Mouse (Mus musculus) neural tube, embryonic 11.5 days (tissue): Measurements from ENCODE around the gene Flcn. TPM values are rescaled to one million over a fixed set of nuclear protein-coding genes. Genes with fewer than 3 reads are reported as not detected.

ENCODE experiments used
- ATAC-seq: fragments of 200-750 bp; cut with Nextera tagmentation; 2 replicates; pipeline ENCODE4 v1.8.0; 2017; ENCODE audit warnings: moderate number of reproducible peaks, mild to moderate bottlenecking, moderate TSS enrichment, moderate library complexity; ENCODE audit not compliant: insufficient read depth, low FRiP score, low TSS enrichment
- DNase-seq: peaks from one replicate; pipeline ENCODE4 v3.0.0-alpha.2; 2015; ENCODE audit warnings: low spot score
- H3K27ac ChIP-seq: fragments of 300-500 bp; sonication (generic); 2 replicates; pipeline ENCODE4 v1.5.1; 2014; ENCODE audit warnings: low read depth, mild to moderate bottlenecking, low read length
- H3K27me3 ChIP-seq: fragments of 300-500 bp; sonication (generic); 2 replicates; pipeline ENCODE4 v1.6.1; 2014; ENCODE audit warnings: mild to moderate bottlenecking, low read length, mixed read lengths; ENCODE audit not compliant: control insufficient read depth, insufficient read depth
- H3K36me3 ChIP-seq: fragments of 300-500 bp; sonication (generic); 2 replicates; pipeline ENCODE4 v1.6.1; 2014; ENCODE audit warnings: mild to moderate bottlenecking, low read length, moderate library complexity, mixed read lengths; ENCODE audit not compliant: control insufficient read depth, insufficient read depth
- H3K4me1 ChIP-seq: fragments of 300-500 bp; sonication (generic); 2 replicates; pipeline ENCODE4 v1.6.1; 2014; ENCODE audit warnings: low read length, mixed read lengths; ENCODE audit not compliant: control insufficient read depth, insufficient read depth
- H3K4me2 ChIP-seq: fragments of 300-500 bp; sonication (generic); 2 replicates; pipeline ENCODE4 v1.6.1; 2014; ENCODE audit warnings: low read depth, mild to moderate bottlenecking, moderate library complexity
- H3K4me3 ChIP-seq: fragments of 300-500 bp; sonication (generic); 2 replicates; pipeline ENCODE4 v1.5.1; 2014; ENCODE audit warnings: low read depth, low read length
- H3K9ac ChIP-seq: fragments of 300-500 bp; sonication (generic); 2 replicates; pipeline ENCODE4 v1.6.1; 2014; ENCODE audit warnings: mild to moderate bottlenecking, low read length
- H3K9me3 ChIP-seq: fragments of 300-500 bp; sonication (generic); 2 replicates; pipeline ENCODE4 v1.6.1; 2016; ENCODE audit warnings: low read length; ENCODE audit not compliant: control insufficient read depth
- WGBS: fragments of 180-500 bp; shearing (Covaris S2); extraction: QIAGEN DNeasy Blood & Tissue Kit; methylation state at CpG from one replicate; pipeline ENCODE4 v1.1.7; 2014; 5-methylcytosine and 5-hydroxymethylcytosine counted together
- polyA plus RNA-seq: library from polyadenylated mRNA; unstranded; fragments of >200 nt; fragmentation: Nextera tagmentation; extraction: Ambion mirVana; gene quantifications from 2 replicates; pipeline ENCODE4 v1.2.1, GENCODE M21; 2014

The Flcn gene
- 30.6 and 30.9 TPM in 2 replicates for polyA plus RNA-seq

DNA sequence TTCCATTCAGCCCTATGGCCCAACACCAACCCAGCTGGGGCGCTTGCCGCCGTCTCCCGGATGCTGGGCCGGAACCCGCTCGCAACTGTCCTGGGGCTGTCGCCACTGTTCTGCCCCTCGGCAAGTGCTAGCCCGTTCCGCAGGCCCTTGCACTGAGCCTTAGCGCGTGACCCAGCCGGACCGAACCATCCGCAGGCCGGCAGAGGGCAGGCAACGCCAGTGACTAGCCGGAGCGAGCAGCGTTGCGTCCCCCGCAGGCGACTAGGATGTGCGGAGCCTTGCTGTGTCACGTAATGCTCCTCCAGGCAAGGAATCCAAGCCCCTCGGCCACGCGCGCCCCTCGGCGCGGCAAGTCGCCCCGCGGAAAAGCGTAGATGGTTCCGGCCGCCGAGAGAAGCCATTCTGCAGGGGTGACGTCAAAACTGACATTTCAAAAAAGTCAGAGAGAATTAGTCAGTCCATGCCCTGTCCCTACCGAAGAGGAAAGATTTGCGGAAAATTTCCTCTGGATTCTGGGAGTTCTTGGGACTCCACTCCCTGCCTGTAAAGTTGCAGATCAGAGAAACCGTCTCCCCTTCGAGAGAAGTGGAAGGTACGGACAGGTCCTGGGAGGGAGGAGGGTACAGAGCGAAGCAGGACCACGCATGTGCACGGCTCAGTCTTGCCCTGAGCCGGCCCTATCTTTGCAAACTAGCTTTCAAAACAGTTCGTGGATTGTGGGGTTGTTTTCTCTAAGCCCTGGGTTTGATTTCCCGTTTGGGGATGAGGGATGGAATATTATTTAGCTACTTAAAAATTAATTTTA is at the start of gene Flcn:
Flcn (minus strand) TSS at position 347 of the 805 bp plus-strand sequence.
- WGBS = under 1% methylated on average over 52 of the region's 52 CpGs
- Histone ChIP-seq H3K4me3 (peak within 1 kb of the TSS; percentile 76), H3K27ac (peak within 1 kb of the TSS; percentile 97), H3K9me3 (no peaks in the 10 kb centered on the region), H3K4me2 (peak within 1 kb of the TSS; percentile 65), H3K9ac (peak within 1 kb of the TSS; percentile 98), H3K27me3 (no peaks in the 10 kb centered on the region), H3K4me1 (peaks cover 8% of the 10 kb centered on the region; the same call in 1 of the 2 replicates), H3K36me3 (peaks cover 2% of the 10 kb centered on the region)
- ATAC-seq (peak; percentile 96), DNase-seq (peak; percentile 88)

DNA sequence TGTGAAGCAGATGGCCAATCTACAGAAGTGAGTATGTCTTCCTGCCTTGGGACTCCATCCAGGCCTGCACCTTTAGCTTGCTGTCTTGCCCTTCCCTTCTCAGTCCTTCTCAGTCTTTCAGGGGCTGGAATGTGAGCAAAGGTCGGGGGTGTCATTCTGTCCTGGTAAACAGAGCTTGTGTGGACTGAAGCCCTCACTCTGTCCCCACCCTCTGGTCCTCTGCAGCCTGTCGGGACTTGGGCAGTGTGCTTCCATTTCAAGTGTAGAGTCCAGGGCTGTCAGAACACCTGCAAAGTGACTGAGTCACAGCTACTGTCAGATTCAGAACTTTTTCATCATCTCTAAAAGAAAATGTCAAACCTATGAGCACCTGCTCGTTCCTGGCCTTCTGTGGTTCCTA is 43.0 kb upstream of the Flcn start:
- Histone ChIP-seq H3K27me3 (no peaks in the 10 kb centered on the region), H3K4me1 (no peaks in the 10 kb centered on the region), H3K36me3 (no peaks in the 10 kb centered on the region; the same call in 1 of the 2 replicates), H3K4me2 (no peak overlapping the region), H3K9ac (no peak overlapping the region), H3K27ac (no peak overlapping the region), H3K4me3 (no peak overlapping the region), H3K9me3 (no peaks in the 10 kb centered on the region)
- no peak for ATAC-seq
- DNase-seq = no peak
- 77% methylated on average over 3 of the region's 3 CpGs for WGBS

DNA sequence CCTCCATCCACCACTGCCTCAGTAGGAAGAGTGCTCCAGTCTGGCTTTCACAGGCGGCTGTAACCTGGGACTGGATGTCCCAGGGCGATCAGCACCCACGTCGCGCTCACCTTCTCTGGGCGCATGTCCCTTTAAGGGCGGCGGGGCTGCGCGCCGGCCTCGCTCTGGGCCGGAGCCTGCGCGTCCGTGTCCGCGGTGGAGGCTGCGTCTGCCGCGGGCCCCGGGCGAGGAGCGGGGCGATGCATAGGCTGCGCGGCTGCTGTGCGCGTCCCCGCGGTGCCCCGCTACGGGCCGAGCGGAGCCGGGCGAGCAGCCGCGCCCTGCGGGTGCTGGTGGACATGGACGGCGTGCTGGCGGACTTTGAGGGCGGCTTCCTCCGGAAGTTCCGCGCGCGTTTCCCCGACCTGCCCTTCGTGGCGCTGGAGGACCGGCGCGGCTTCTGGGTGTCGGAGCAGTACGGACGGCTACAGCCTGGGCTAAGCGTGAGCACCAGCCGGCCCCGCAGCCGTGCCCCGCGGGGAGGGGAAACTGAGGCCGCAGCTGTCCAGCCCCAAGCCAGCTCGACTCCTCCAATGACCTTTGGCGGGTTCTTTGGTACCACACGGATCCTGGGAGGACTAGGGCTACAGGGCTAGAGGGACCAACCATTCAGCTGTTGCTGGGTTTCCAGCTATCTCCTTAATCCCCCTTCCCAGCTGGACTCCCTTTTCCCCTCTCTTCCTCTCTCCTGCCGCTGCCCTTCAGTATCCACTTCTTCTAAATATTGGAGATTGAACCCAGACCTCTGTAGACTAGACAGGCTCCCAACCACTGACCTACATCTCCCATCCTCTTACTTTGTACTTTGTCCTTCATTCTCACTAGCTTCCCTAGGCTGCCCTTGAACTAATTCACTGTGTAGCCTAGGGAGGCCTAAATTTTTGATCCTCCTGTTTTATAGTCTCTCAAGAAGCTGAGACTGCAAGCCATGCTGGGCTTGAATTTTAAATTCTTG is 38.4 kb upstream of the Flcn start:
- Histone ChIP-seq H3K27me3 (no peaks in the 10 kb centered on the region), H3K36me3 (no peaks in the 10 kb centered on the region; the same call in 1 of the 2 replicates), H3K9me3 (no peaks in the 10 kb centered on the region), H3K4me3 (peak overlapping the region; percentile 78), H3K9ac (peak overlapping the region; percentile 91), H3K4me1 (no peaks in the 10 kb centered on the region), H3K4me2 (peak overlapping the region; percentile 78), H3K27ac (peak overlapping the region; percentile 81)
- DNase-seq (peak; percentile 81), ATAC-seq (peak; percentile 76)
- under 1% methylated on average over 53 of the region's 69 CpGs for WGBS

DNA sequence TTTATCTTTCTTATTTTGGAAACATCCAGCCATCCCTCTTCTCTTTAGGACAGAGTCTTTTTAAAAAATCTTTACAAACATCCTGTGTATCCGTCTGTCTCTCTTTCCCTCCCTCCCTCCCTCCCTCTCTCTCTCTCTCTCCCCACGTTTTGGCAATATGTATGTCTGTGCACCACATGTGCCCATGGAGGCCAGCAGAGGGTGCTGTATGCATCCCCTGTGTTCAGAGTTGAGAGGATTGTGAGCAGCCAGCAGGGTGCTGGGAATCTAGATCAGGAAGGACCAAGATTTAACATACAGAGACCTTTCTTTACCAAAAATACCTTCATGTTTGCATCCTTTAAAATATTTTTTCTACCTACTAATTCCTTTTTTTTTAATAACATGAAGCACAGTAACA is 37.3 kb upstream of the Flcn start:
- DNase-seq (peak; percentile 55), ATAC-seq (no peak)
- Histone ChIP-seq H3K4me3 (peak overlapping the region; percentile 78; the same call in 1 of the 2 replicates), H3K4me1 (no peaks in the 10 kb centered on the region), H3K9ac (no peak overlapping the region), H3K36me3 (no peaks in the 10 kb centered on the region; the same call in 1 of the 2 replicates), H3K27me3 (no peaks in the 10 kb centered on the region), H3K27ac (no peak overlapping the region), H3K9me3 (no peaks in the 10 kb centered on the region), H3K4me2 (no peak overlapping the region)
- 19% methylated on average over 2 of the region's 2 CpGs for WGBS

DNA sequence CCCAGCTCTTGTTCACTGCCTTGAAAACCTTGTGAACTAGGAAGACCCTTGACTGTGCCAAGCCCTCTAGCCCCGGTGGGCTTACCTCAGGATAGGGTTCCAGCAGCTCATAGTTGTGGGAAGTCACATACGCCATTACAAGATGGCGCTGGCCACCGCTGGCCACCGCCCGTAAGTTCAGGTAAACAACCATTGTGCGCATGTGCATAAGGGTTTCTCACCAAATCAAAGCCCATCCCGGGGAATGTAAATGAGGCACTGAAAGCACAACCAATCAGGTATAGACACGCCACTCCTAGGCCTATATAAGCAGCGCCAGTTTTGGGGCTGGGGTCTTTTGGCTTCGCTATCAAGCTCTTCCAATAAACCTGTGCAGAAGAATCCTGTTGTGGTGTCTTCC is 36.5 kb upstream of the Flcn start:
- H3K9me3 ChIP-seq = no peaks in the 10 kb centered on the region
- no peak overlapping the region for H3K4me2 ChIP-seq
- WGBS = 98% methylated on average over 11 of the region's 11 CpGs
- H3K27ac ChIP-seq = no peak overlapping the region
- no peaks in the 10 kb centered on the region for H3K27me3 ChIP-seq
- ATAC-seq (no peak), DNase-seq (no peak)
- H3K4me1 ChIP-seq = no peaks in the 10 kb centered on the region
- no peak overlapping the region for H3K9ac ChIP-seq
- no peaks in the 10 kb centered on the region; the same call in 1 of the 2 replicates for H3K36me3 ChIP-seq
- no peak overlapping the region for H3K4me3 ChIP-seq

DNA sequence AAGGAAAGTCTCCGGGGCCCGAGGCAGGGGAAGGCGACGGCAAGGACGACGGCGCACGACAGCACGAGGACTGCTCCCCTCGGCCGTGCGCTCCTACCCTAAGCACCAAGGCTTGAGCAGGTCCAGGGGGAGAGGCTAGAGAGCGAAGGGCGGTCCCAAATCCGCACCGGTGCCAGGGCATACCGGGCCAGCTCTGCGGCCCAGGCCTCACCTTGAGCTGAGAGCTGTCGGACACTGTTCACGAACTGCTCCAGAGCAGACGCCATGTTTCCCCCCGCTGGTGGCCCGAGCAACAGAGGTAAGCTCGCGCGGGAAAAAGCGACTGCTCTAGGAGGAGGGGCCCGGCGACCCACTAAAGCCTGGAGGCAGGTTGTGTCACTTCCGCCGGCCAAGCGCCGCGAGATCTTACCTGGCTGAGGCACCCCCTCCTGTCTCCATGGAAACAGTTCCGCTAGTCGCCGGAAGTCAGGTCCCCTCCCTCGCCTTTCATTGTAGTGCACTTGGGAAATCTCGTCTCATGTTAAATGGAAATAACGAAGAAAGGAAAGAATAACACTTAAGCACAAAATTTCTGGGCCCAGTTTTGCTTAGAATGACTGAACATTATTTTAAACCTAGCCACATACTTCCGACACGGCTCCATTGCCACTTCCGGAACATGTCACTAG is 29.8 kb upstream of the Flcn start, which contains the start of gene Cops3:
Cops3 (minus strand) TSS at position 380 of the 668 bp plus-strand sequence.
- H3K9me3 ChIP-seq = no peaks in the 10 kb centered on the region
- H3K4me1 ChIP-seq = peaks cover 13% of the 10 kb centered on the region; the same call in 1 of the 2 replicates
- peak within 1 kb of the TSS; percentile 64 for H3K4me2 ChIP-seq
- peaks cover 2% of the 10 kb centered on the region; the same call in 1 of the 2 replicates for H3K36me3 ChIP-seq
- peak within 1 kb of the TSS; percentile 96 for H3K9ac ChIP-seq
- H3K27ac ChIP-seq = peak within 1 kb of the TSS; percentile 92
- DNase-seq (peak; percentile 95), ATAC-seq (peak; percentile 95)
- WGBS = 1% methylated on average over 43 of the region's 43 CpGs
- H3K4me3 ChIP-seq = peak within 1 kb of the TSS; percentile 92
- H3K27me3 ChIP-seq = no peaks in the 10 kb centered on the region

DNA sequence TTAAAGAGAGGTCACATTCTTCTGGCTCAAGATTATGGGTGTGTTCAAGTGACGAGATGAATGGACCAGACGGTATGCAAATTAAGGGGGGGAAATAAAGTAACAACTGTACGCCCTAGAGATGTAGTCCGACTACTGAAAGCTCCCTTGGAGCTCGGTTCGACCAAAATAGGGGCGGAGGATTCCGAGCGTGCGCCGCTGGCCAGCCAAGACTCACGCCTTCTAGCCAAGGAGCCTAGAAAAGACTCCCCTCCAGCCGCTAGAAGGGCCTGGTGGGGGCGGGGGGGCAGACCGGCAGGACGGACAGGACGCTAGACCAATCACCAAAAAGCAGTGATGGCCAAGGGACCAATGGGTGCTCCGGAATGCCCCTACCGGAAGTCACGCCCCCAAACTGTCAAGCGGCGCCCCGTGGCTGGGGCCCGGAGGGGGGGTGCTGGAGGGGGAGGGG is 29.2 kb upstream of the Flcn start, which contains the start of gene Nt5m:
Nt5m (plus strand) TSS at position 440 of the 451 bp plus-strand sequence.
- peak; percentile 97 for ATAC-seq
- under 1% methylated on average over 24 of the region's 24 CpGs for WGBS
- Histone ChIP-seq H3K4me2 (peak within 1 kb of the TSS; percentile 64), H3K27me3 (no peaks in the 10 kb centered on the region), H3K9me3 (no peaks in the 10 kb centered on the region), H3K4me3 (peak within 1 kb of the TSS; percentile 92), H3K36me3 (peaks cover 2% of the 10 kb centered on the region; the same call in 1 of the 2 replicates), H3K27ac (peak within 1 kb of the TSS; percentile 92), H3K4me1 (peaks cover 13% of the 10 kb centered on the region; the same call in 1 of the 2 replicates), H3K9ac (peak within 1 kb of the TSS; percentile 96)
- DNase-seq = peak; percentile 93

DNA sequence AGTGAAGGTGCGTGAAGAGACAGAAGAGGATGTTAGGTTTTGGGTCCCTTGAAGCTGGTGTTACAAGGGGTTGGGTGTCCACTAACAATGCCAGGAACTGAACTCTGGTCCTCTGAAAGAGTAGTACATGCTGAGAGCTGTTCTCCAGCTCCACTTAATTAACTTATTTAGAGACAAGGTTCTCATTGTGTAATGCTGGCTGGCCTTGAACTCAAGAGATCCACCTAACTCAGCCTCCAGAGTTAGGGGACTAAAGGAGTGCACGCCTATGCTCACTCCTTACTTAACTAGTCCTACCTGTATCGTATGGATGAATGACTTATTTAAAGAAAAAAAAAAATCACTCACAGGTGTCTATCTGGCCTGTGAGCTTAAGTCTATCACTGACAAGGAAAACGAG is 28.6 kb upstream of the Flcn start:
- peak overlapping the region; percentile 92 for H3K4me3 ChIP-seq
- no peaks in the 10 kb centered on the region for H3K9me3 ChIP-seq
- peaks cover 2% of the 10 kb centered on the region; the same call in 1 of the 2 replicates for H3K36me3 ChIP-seq
- H3K4me1 ChIP-seq = peaks cover 13% of the 10 kb centered on the region; the same call in 1 of the 2 replicates
- ATAC-seq = no peak
- peak overlapping the region; percentile 64 for H3K4me2 ChIP-seq
- H3K27me3 ChIP-seq = no peaks in the 10 kb centered on the region
- H3K27ac ChIP-seq = no peak overlapping the region
- H3K9ac ChIP-seq = peak overlapping the region; percentile 96
- WGBS = 71% methylated on average over 4 of the region's 4 CpGs
- no peak for DNase-seq
